Mouse (Mus musculus): Measurements from ENCODE around the gene Golim4.

GRCm38 (mm10) chr3:75930659-75931225, 26.0 kb downstream of the Golim4 start:
- TF ChIP-seq GATA1 (IDR thresholded peaks at IDR 0.05; ENCODE audit: low read length) (no peak), TAL1 (IDR thresholded peaks at IDR 0.05; ENCODE audit: low read length) (no peak)

Measured in erythroblast, embryonic 14.5 days (primary cell).